Mouse (Mus musculus) midbrain, embryonic 14.5 days (tissue): ENCODE measurements around the gene Pacs1. TPM values are rescaled to one million over a fixed set of nuclear protein-coding genes. Genes with fewer than 3 reads are reported as not detected.

Experiments used
- ATAC-seq: fragments of 200-750 bp; cut with Nextera tagmentation; 2 replicates; pipeline ENCODE4 v1.8.0; 2017; ENCODE audit warnings: moderate number of reproducible peaks, moderate library complexity; ENCODE audit not compliant: low FRiP score, low TSS enrichment
- DNase-seq: peaks from one replicate; pipeline ENCODE4 v3.0.0-alpha.2; 2015
- H3K27ac ChIP-seq: fragments of 300-500 bp; sonication (generic); replicated peaks from 2 replicates; pipeline ENCODE4 v1.5.1; 2014; ENCODE audit warnings: mild to moderate bottlenecking, low read depth, low read length, moderate library complexity
- H3K27me3 ChIP-seq: fragments of 300-500 bp; sonication (generic); 2 replicates; pipeline ENCODE4 v1.6.1; 2014; ENCODE audit warnings: low read length, control low read depth, mixed read lengths; ENCODE audit not compliant: control insufficient read depth, insufficient read depth
- H3K36me3 ChIP-seq: fragments of 300-500 bp; sonication (generic); 2 replicates; pipeline ENCODE4 v1.6.1; 2014; ENCODE audit warnings: low read length, control low read depth; ENCODE audit not compliant: control insufficient read depth, insufficient read depth
- H3K4me1 ChIP-seq: fragments of 300-500 bp; sonication (generic); 2 replicates; pipeline ENCODE4 v1.6.1; 2014; ENCODE audit warnings: mild to moderate bottlenecking, antibody characterized with exemption, low read length, control low read depth; ENCODE audit not compliant: control insufficient read depth, insufficient read depth
- H3K4me2 ChIP-seq: fragments of 300-500 bp; sonication (generic); 2 replicates; pipeline ENCODE4 v1.6.1; 2014; ENCODE audit warnings: mild to moderate bottlenecking, low read length, moderate library complexity
- H3K4me3 ChIP-seq: fragments of 300-500 bp; sonication (generic); replicated peaks from 2 replicates; pipeline ENCODE4 v1.5.1; 2014; ENCODE audit warnings: low read depth, low read length
- H3K9ac ChIP-seq: fragments of 300-500 bp; sonication (generic); replicated peaks from 2 replicates; pipeline ENCODE4 v1.6.1; 2014; ENCODE audit warnings: mild to moderate bottlenecking, low read length, moderate library complexity
- H3K9me3 ChIP-seq: fragments of 300-500 bp; sonication (generic); 2 replicates; pipeline ENCODE4 v1.6.1; 2016; ENCODE audit warnings: low read length, control low read depth, mixed read lengths; ENCODE audit not compliant: control insufficient read depth
- WGBS: fragments of 180-500 bp; shearing (Covaris S2); extraction: QIAGEN DNeasy Blood & Tissue Kit; methylation state at CpG from one replicate; pipeline ENCODE4 v1.1.7; 2014; 5-methylcytosine and 5-hydroxymethylcytosine counted together
- microRNA-seq: library from miRNA; unstranded; fragments of <30 nt; microRNA quantifications from one replicate; pipeline ENCODE4, GENCODE M21; 2016
- polyA plus RNA-seq: library from polyadenylated mRNA; unstranded; fragments of >200 nt; fragmentation: Nextera tagmentation; extraction: Ambion mirVana; gene quantifications from 2 replicates; pipeline ENCODE4 v1.2.1, GENCODE M21; 2014

Gene Pacs1
- polyA plus RNA-seq, 1 experiment from 2014 or later: 48.4 TPM

- DNase-seq: no peak
Observed at GRCm38 (mm10) chr19:5083961-5084833, 188.7 kb downstream of the Pacs1 start.

More at GRCm38 (mm10) chr19:5083961-5084833, 188.7 kb downstream of the Pacs1 start:
- ATAC-seq: no peak
- Histone ChIP-seq H3K27ac (no peak overlapping the region), H3K4me1 (peaks cover 12% of the 10 kb centered on the region; the same call in 1 of the 2 replicates), H3K27me3 (peaks cover 62% of the 10 kb centered on the region), H3K4me3 (peak overlapping the region; percentile 52), H3K4me2 (peak overlapping the region; percentile 73), H3K9me3 (no peaks in the 10 kb centered on the region), H3K36me3 (no peaks in the 10 kb centered on the region), H3K9ac (peak overlapping the region; percentile 65; the same call in 1 of the 2 replicates)
- WGBS: 67% methylated on average over 3 of the region's 3 CpGs

Small RNAs within 50 kb of the gene (microRNA-seq; reads per million reads assigned to microRNA genes)
- gene Gm27468: not detected

Other genes starting within 250 kb of the Pacs1 start
- 6.2 and 8.7 TPM in 2 replicates for gene Slc29a2, start 249.3 kb downstream of the Pacs1 start, polyA plus RNA-seq
- gene B4gat1, start 234.3 kb downstream of the Pacs1 start, polyA plus RNA-seq: 69.7 and 77.4 TPM in 2 replicates
- gene AC124502.3, start 234.2 kb downstream of the Pacs1 start, polyA plus RNA-seq: 1.5 and 1.6 TPM in 2 replicates
- 32.0 and 39.0 TPM in 2 replicates for gene Brms1, start 231.8 kb downstream of the Pacs1 start, polyA plus RNA-seq
- 0.58 and 1.6 TPM in 2 replicates for gene Rin1, start 222.6 kb downstream of the Pacs1 start, polyA plus RNA-seq
- gene Cd248, start 205.0 kb downstream of the Pacs1 start, polyA plus RNA-seq: 6.2 and 20.4 TPM in 2 replicates
- 8.3 and 15.7 TPM in 2 replicates for gene Tmem151a, start 187.6 kb downstream of the Pacs1 start, polyA plus RNA-seq
- 62.2 and 62.7 TPM in 2 replicates for gene Yif1a, start 184.6 kb downstream of the Pacs1 start, polyA plus RNA-seq
- 518 and 616 TPM in 2 replicates for gene Cnih2, start 174.6 kb downstream of the Pacs1 start, polyA plus RNA-seq
- 227 and 228 TPM in 2 replicates for gene Rab1b, start 166.0 kb downstream of the Pacs1 start, polyA plus RNA-seq
- gene Klc2, start 154.6 kb downstream of the Pacs1 start, polyA plus RNA-seq: 52.5 and 59.0 TPM in 2 replicates
- gene Sf3b2, start 22.3 kb upstream of the Pacs1 start, polyA plus RNA-seq: 291 and 365 TPM in 2 replicates
- 29.0 and 35.5 TPM in 2 replicates for gene Gal3st3, start 25.2 kb upstream of the Pacs1 start, polyA plus RNA-seq
- not detected in 2 replicates for gene Catsper1, start 62.6 kb upstream of the Pacs1 start, polyA plus RNA-seq
- gene Cst6, start 76.5 kb upstream of the Pacs1 start, polyA plus RNA-seq: 7.7 and 8.4 TPM in 2 replicates
- gene Eif1ad, start 93.6 kb upstream of the Pacs1 start, polyA plus RNA-seq: 36.4 and 36.6 TPM in 2 replicates
- 330 and 375 TPM in 2 replicates for gene Banf1, start 94.0 kb upstream of the Pacs1 start, polyA plus RNA-seq
- gene Sart1, start 115.6 kb upstream of the Pacs1 start, polyA plus RNA-seq: 57.1 and 61.1 TPM in 2 replicates
- gene Tsga10ip, start 129.4 kb upstream of the Pacs1 start, polyA plus RNA-seq: 0.12 TPM in 1 of 2 replicates, not detected in the other
- 225 and 299 TPM in 2 replicates for gene Drap1, start 151.9 kb upstream of the Pacs1 start, polyA plus RNA-seq
- 53.7 and 65.2 TPM in 2 replicates for gene AI837181, start 152.0 kb upstream of the Pacs1 start, polyA plus RNA-seq
- not detected in 2 replicates for gene Fosl1, start 174.4 kb upstream of the Pacs1 start, polyA plus RNA-seq
- gene Ccdc85b, start 184.8 kb upstream of the Pacs1 start, polyA plus RNA-seq: 7.6 and 9.1 TPM in 2 replicates
- 169 and 199 TPM in 2 replicates for gene Fibp, start 187.5 kb upstream of the Pacs1 start, polyA plus RNA-seq
- gene Ctsw, start 195.4 kb upstream of the Pacs1 start, polyA plus RNA-seq: 4.3 and 4.9 TPM in 2 replicates
- gene Efemp2, start 200.8 kb upstream of the Pacs1 start, polyA plus RNA-seq: 18.0 and 28.7 TPM in 2 replicates
- gene Mus81, start 215.3 kb upstream of the Pacs1 start, polyA plus RNA-seq: 43.4 and 49.3 TPM in 2 replicates
- gene Cfl1, start 217.3 kb upstream of the Pacs1 start, polyA plus RNA-seq: 4,021 and 4,124 TPM in 2 replicates
- 0.36 TPM in 2 replicates for gene 1700020D05Rik, start 230.7 kb upstream of the Pacs1 start, polyA plus RNA-seq
- 89.8 and 98.4 TPM in 2 replicates for gene Snx32, start 237.4 kb upstream of the Pacs1 start, polyA plus RNA-seq